Mouse (Mus musculus) MEL (cell line): ENCODE measurements around the gene Sorl1. TPM values are rescaled to one million over a fixed set of nuclear protein-coding genes. Genes with fewer than 3 reads are reported as not detected.

Experiments
- DNase-seq: peaks from one replicate; pipeline ENCODE4 v3.0.0; 2011; ENCODE audit warnings: low read depth, low spot score
- H3K27ac ChIP-seq: 2 replicates; pipeline ENCODE4 v1.5.1; 2012; ENCODE audit warnings: low read depth, mild to moderate bottlenecking, control low read depth, low read length, moderate library complexity; ENCODE audit not compliant: control insufficient read depth
- H3K27me3 ChIP-seq, 2 experiments: fragments of 150-350 bp in 1 of 2; sonication (generic) in 1 of 2; 2 replicates each; pipeline ENCODE4 v1.6.1; 2012; ENCODE audit warnings: low read length in 2 of 2, mild to moderate bottlenecking in 2 of 2, improper control_type of control experiment in 1 of 2, moderate library complexity in 1 of 2; ENCODE audit not compliant: insufficient read depth in 2 of 2, control insufficient read depth in 1 of 2
- H3K36me3 ChIP-seq, 2 experiments: 2 replicates each; pipeline ENCODE4 v1.6.1; 2012 to 2014; ENCODE audit warnings: low read length in 2 of 2, improper control_type of control experiment in 1 of 2, inconsistent platforms in 1 of 2, mild to moderate bottlenecking in 1 of 2; ENCODE audit not compliant: insufficient read depth in 2 of 2, control insufficient read depth in 1 of 2
- H3K4me1 ChIP-seq, 2 experiments: fragments of 150-350 bp in 1 of 2; sonication (generic) in 1 of 2; 2 replicates each; pipeline ENCODE4 v1.6.1; 2012; ENCODE audit warnings: low read length in 2 of 2, improper control_type of control experiment in 1 of 2, mild to moderate bottlenecking in 1 of 2; ENCODE audit not compliant: insufficient read depth in 2 of 2, control insufficient read depth in 1 of 2
- H3K4me3 ChIP-seq, 2 experiments: fragments of 150-350 bp in 1 of 2; sonication (generic) in 1 of 2; 2 replicates each; pipeline ENCODE4 v1.5.1; 2012; ENCODE audit warnings: low read depth in 2 of 2, low read length in 2 of 2, mild to moderate bottlenecking in 2 of 2, moderate library complexity in 2 of 2, control low read depth in 1 of 2, improper control_type of control experiment in 1 of 2; ENCODE audit not compliant: control insufficient read depth in 1 of 2, insufficient read depth in 1 of 2
- H3K79me2 ChIP-seq: 2 replicates; pipeline ENCODE4 v1.6.1; 2012; ENCODE audit warnings: mild to moderate bottlenecking, low read length, moderate library complexity; ENCODE audit not compliant: control insufficient read depth, poor library complexity, insufficient read depth
- H3K9ac ChIP-seq: 2 replicates; pipeline ENCODE4 v1.6.1; 2012; ENCODE audit warnings: low read depth, mild to moderate bottlenecking, control low read depth, low read length, moderate library complexity; ENCODE audit not compliant: control insufficient read depth, poor library complexity, severe bottlenecking
- H3K9me3 ChIP-seq: fragments of 150-350 bp; sonication (generic); replicated peaks from 2 replicates; pipeline ENCODE4 v1.6.1; 2012; ENCODE audit warnings: mild to moderate bottlenecking, low read length, improper control_type of control experiment, moderate library complexity; ENCODE audit not compliant: insufficient read depth
- BHLHE40 ChIP-seq: IDR thresholded peaks from 2 replicates; pipeline ENCODE4 v1.6.1; 2012; ENCODE audit warnings: low read depth, mild to moderate bottlenecking, inconsistent platforms, low read length, improper control_type of control experiment, borderline replicate concordance
- ELF1 ChIP-seq: IDR thresholded peaks from 2 replicates; pipeline ENCODE4 v1.6.1; 2014; ENCODE audit warnings: low read depth, mild to moderate bottlenecking, inconsistent platforms, low read length, improper control_type of control experiment, moderate library complexity
- ETS1 ChIP-seq: IDR thresholded peaks from 2 replicates; pipeline ENCODE4 v1.6.1; 2012; ENCODE audit warnings: low read depth, mild to moderate bottlenecking, inconsistent platforms, low read length, improper control_type of control experiment, moderate library complexity
- HCFC1 ChIP-seq: IDR thresholded peaks from 2 replicates; pipeline ENCODE4 v1.6.1; 2012; ENCODE audit warnings: low read depth, mild to moderate bottlenecking, inconsistent platforms, low read length, improper control_type of control experiment, moderate library complexity
- JUND ChIP-seq: IDR thresholded peaks from 2 replicates; pipeline ENCODE4 v1.6.1; 2011; ENCODE audit warnings: low read depth, mild to moderate bottlenecking, improper control_type of control experiment, low read length
- KAT2A ChIP-seq: conservative IDR thresholded peaks from 2 replicates; pipeline ENCODE4 v1.6.1; 2012; ENCODE audit warnings: low read depth, low read length, improper control_type of control experiment, inconsistent platforms
- MAZ ChIP-seq: IDR thresholded peaks from 2 replicates; pipeline ENCODE4 v1.6.1; 2012; ENCODE audit warnings: low read depth, mild to moderate bottlenecking, inconsistent platforms, low read length, improper control_type of control experiment
- MXI1 ChIP-seq: IDR thresholded peaks from 2 replicates; pipeline ENCODE4 v1.6.1; 2011; ENCODE audit warnings: mild to moderate bottlenecking, low read depth, low read length, improper control_type of control experiment
- MYB ChIP-seq: IDR thresholded peaks from 2 replicates; pipeline ENCODE4 v1.6.1; 2011; ENCODE audit warnings: mild to moderate bottlenecking, low read depth, low read length, improper control_type of control experiment
- MYC ChIP-seq: IDR thresholded peaks from 2 replicates; pipeline ENCODE4 v1.6.1; 2011; ENCODE audit warnings: low read depth, mild to moderate bottlenecking, low read length, improper control_type of control experiment, moderate library complexity
- NELFE ChIP-seq: IDR thresholded peaks from 2 replicates; pipeline ENCODE4 v1.6.1; 2011; ENCODE audit warnings: low read depth, low read length, improper control_type of control experiment
- SMC3 ChIP-seq: IDR thresholded peaks from 2 replicates; pipeline ENCODE4 v1.6.1; 2011; ENCODE audit warnings: low read depth, low read length, improper control_type of control experiment
- TBP ChIP-seq: IDR thresholded peaks from 2 replicates; pipeline ENCODE4 v1.8.0; 2011; ENCODE audit warnings: low read depth, low read length, improper control_type of control experiment
- UBTF ChIP-seq: IDR thresholded peaks from 2 replicates; pipeline ENCODE4 v1.6.1; 2012; ENCODE audit warnings: low read depth, mild to moderate bottlenecking, inconsistent platforms, low read length, improper control_type of control experiment, moderate library complexity, borderline replicate concordance; ENCODE audit not compliant: insufficient read depth
- ZKSCAN1 ChIP-seq: IDR thresholded peaks from 2 replicates; pipeline ENCODE4 v1.6.1; 2012; ENCODE audit warnings: low read depth, mild to moderate bottlenecking, inconsistent platforms, low read length, improper control_type of control experiment, moderate library complexity
- polyA plus RNA-seq, 2 experiments: library from polyadenylated mRNA; stranded (reverse) in 1 of 2; unstranded in 1 of 2; fragments of >175 nt in 1 of 2; fragments of >200 nt in 1 of 2; gene quantifications; 2 replicates each; pipeline versions ENCODE4 v1.2.1 to v1.2.4; 2012; ENCODE audit warnings: low replicate concordance in 2 of 2, low read depth in 1 of 2; ENCODE audit not compliant: insufficient read length in 2 of 2, insufficient read depth in 1 of 2, missing spikeins in 1 of 2
- total RNA-seq: library from RNA; depleted of rRNA; stranded (reverse); fragments of 300-350 nt; gene quantifications from 2 replicates; pipeline ENCODE4 v1.2.3, GENCODE M21; 2012

Gene Sorl1
- total and polyA plus RNA-seq, 3 experiments: not detected

DNA sequence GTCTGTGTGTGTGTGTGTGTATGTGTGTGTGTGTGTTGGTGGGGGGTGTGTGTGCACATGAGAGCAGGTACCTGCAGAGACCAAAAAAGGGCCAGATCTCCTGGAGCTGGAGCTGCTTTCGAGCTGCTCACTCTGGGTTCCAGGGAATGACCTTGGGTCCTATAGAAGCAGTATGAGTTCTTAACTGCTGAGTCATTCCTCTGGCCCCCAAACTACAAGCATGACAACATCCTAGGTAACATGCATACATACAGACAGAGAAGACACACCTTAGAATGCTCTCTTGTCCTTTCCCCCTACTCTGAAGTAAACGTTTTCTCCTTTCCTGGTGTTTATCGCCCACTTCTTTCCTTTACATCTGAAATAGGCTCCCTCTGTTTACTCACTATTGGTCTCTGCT is 32.5 kb upstream of the Sorl1 start:
- H3K27ac ChIP-seq: no peak overlapping the region
- H3K36me3 ChIP-seq: no peaks in the 10 kb centered on the region
- TF ChIP-seq MYC: no peak
- TF ChIP-seq, all 39 proteins: peak for 0
- Histone ChIP-seq H3K9ac (no peak overlapping the region), H3K4me1 (no peaks in the 10 kb centered on the region), H3K9me3 (no peaks in the 10 kb centered on the region), H3K27me3 (no peaks in the 10 kb centered on the region), H3K79me2 (no peaks in the 10 kb centered on the region), H3K4me3 (no peak overlapping the region)
- DNase-seq: no peak

DNA sequence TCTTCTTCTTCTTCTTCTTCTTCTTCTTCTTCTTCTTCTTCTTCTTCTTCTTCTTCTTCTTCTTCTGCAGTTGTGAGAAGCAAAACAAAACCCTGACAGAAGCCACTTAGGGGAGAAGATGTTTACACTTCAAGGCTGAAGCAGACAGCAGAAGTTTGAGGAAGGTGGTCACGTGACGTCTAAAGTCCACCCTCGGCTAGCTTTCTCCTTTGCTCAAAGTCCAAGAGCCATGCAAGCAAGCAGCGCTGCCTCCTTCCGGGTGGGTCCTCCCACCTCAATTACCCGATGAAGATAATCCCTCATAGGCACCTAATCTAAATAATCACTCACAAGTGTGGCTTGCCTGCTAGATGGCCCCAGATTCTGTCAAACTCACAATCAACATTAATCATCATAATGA is 30.6 kb upstream of the Sorl1 start:
- H3K27me3 ChIP-seq: no peaks in the 10 kb centered on the region
- H3K79me2 ChIP-seq: no peaks in the 10 kb centered on the region
- H3K9me3 ChIP-seq: no peaks in the 10 kb centered on the region
- TF ChIP-seq KAT2A: no peak
- no peak for TF ChIP-seq HCFC1
- TF ChIP-seq NELFE: no peak
- TF ChIP-seq MYC: no peak
- TF ChIP-seq MAZ: no peak
- TF ChIP-seq MXI1: no peak
- TF ChIP-seq SMC3: no peak
- no peak for TF ChIP-seq ETS1
- no peak for TF ChIP-seq UBTF
- no peak for DNase-seq
- H3K4me1 ChIP-seq: no peaks in the 10 kb centered on the region
- H3K36me3 ChIP-seq: no peaks in the 10 kb centered on the region
- H3K4me3 ChIP-seq: no peak overlapping the region
- no peak overlapping the region for H3K27ac ChIP-seq
- H3K9ac ChIP-seq: no peak overlapping the region

DNA sequence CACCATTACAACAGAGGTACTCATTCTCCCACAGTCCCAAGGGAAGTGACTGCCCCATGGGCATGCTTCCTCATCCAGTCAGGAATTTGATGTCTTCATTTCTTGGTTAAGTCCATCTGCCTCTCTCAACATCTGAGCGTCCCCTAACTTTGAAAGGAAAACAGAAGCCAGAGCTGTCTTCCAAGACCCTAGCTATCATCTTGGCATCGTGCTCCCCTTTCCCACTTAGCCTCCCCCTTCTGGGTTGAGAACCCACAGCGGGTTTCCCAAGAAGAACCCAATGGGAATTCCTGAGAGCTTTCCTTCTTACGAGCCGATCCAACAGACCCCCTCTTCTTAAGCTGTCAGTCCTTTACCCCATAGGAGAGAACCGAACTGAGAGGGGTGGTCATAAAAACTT is 24.7 kb upstream of the Sorl1 start:
- no peak for DNase-seq
- TF ChIP-seq TBP: no peak
- no peak for TF ChIP-seq MYB
- TF ChIP-seq JUND: no peak
- no peak for TF ChIP-seq ELF1
- no peak for TF ChIP-seq ZKSCAN1
- no peak for TF ChIP-seq ETS1
- TF ChIP-seq BHLHE40: no peak
- TF ChIP-seq, all 39 proteins: peak for 0
- H3K4me3 ChIP-seq: no peak overlapping the region
- H3K27ac ChIP-seq: no peak overlapping the region
- H3K79me2 ChIP-seq: no peaks in the 10 kb centered on the region
- H3K9ac ChIP-seq: no peak overlapping the region
- no peaks in the 10 kb centered on the region for H3K36me3 ChIP-seq
- no peaks in the 10 kb centered on the region for H3K9me3 ChIP-seq
- no peaks in the 10 kb centered on the region for H3K4me1 ChIP-seq
- no peaks in the 10 kb centered on the region for H3K27me3 ChIP-seq
